Mouse (Mus musculus) ES-Bruce4 (cell line): ENCODE data around the gene Ddx55.

Experiments used
- CTCF ChIP-seq: IDR thresholded peaks from one replicate; pipeline ENCODE4 v1.8.1; 2011; ENCODE audit warnings: low read depth, low read length
- POLR2A ChIP-seq: IDR thresholded peaks from one replicate; pipeline ENCODE4 v1.8.1; 2011; ENCODE audit warnings: low read length; ENCODE audit not compliant: insufficient read depth

GRCm38 (mm10) chr5:124618711-124619110, 66.0 kb downstream of the Ddx55 start:
- TF ChIP-seq CTCF (no peak), POLR2A (peak; percentile 55)
